Mouse (Mus musculus) megakaryocyte, adult 5-6 weeks (primary cell): ENCODE data around the gene Mrgprb1. TPM values are rescaled to one million over a fixed set of nuclear protein-coding genes. Genes with fewer than 3 reads are reported as not detected.
"Not testable (repeated sequence)": the region's sequence is repeated elsewhere in the genome, so short reads cannot be mapped to it uniquely, and the experiment has no call there.

Source experiments
- ATAC-seq: 2 replicates; pipeline ENCODE4 v1.8.0; 2016; ENCODE audit warnings: mild to moderate bottlenecking, inconsistent platforms; ENCODE audit not compliant: poor library complexity, severe bottlenecking
- total RNA-seq, 2 experiments: library from RNA; stranded (forward) in 1 of 2; stranded (reverse) in 1 of 2; fragments of 153-499, 151-499 nt in 1 of 2; fragments of 221-1000, 200-1000 nt in 1 of 2; gene quantifications; 2 replicates each; pipeline versions ENCODE4 v1.2.3 to v1.2.4; 2015 to 2017

The Mrgprb1 gene
- total RNA-seq (2015) (not detected in 2 replicates), total RNA-seq (2017) (not detected in 2 replicates)

DNA sequence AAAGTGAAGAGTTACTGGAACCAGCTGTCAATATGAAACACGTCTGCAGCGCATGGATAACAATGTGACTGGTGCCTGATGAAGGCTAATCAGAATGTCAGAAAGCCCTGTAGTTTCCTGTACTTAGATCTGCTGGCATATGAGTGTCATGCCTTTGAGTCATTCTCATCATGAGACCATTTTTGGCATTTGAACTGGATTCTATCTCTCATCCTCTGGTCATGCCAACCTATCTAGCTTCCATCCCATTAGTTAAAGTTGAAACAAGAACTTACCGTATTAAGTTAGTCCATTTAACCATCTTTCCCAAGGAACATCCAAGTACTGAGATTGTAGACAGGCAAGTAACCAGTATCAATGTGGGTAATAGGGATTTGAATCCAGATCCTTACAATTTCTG lies at the start of gene Mrgprb1:
Gene Mrgprb1 (minus strand): TSS at position 101 of the 400 bp plus-strand sequence.
- ATAC-seq, result no peak

DNA sequence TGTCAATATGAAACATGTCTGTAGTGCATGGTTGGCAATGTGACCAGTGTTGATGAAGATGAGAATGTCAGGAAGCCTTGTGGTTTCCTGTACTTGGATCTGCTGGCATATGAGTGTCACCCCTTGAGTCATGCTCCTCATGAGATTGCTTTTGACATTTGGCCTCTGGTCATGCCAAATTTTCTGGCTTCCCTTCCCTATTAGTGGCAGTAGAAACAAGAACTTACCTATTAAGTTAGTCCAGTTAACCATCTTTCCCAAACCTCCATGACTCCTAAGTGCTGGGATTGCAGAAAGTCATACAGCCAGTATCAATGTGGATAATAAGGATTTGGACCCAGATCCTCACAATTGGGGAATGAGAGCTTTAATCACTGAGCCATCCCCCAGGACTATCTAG lies 43.1 kb upstream of the Mrgprb1 start, which contains the start of gene Mrgprx2:
Gene Mrgprx2 (minus strand): TSS at position 101 of the 400 bp plus-strand sequence.
- no peak for ATAC-seq

DNA sequence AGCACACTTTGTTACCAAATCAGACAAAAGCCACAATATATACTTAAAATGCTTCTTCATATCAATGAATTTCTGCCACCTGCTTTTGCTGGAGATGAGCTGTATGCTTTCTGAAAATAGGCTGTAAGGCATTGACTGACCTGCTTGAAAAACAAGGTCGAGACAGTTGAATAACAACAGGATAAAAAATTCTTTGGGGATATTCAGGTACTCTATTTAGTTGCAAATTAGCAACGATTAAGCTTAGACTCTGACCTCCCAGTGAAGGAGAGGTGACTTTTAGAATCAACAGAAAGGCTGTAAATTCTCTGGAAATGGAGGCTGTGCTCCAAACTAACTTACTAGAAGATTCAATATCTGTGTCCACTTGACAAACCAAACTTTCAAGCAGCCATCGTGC lies 19.6 kb downstream of the Mrgprb1 start:
- no peak for ATAC-seq

DNA sequence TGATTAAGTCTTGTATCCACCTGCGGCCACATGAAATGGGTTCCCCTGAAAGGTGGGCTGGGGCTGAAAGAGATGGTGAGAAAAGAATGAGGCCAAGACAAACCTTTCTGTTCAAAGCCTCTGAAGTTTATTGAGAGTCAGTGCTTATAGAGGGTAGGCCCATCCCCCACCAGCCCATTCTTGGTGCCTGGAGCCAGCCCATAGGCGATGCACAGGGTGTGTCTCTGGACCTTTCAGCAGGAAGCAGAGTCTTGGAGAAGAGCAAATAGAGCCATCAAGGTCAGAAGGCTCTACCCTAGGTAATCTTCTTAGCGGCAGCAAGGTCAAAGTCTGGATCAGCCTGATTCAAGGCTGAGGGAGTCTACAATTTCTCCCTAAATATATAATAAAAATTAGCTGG lies 20.2 kb downstream of the Mrgprb1 start:
- ATAC-seq, result not testable (repeated sequence)

Other genes with a start within 250 kb of the Mrgprb1 start
- not detected in 2 replicates for gene Mrgprb8, start 67.8 kb downstream of the Mrgprb1 start, total RNA-seq (2015)
- not detected in 2 replicates for gene Mrgprb8, start 67.8 kb downstream of the Mrgprb1 start, total RNA-seq (2017)
- gene Mrgprx2, start 43.0 kb upstream of the Mrgprb1 start, total RNA-seq (2015), result not detected in 2 replicates
- not detected in 2 replicates for gene Mrgprx2, start 43.0 kb upstream of the Mrgprb1 start, total RNA-seq (2017)
- not detected in 2 replicates for gene Mrgprb2, start 101.7 kb upstream of the Mrgprb1 start, total RNA-seq (2015)
- not detected in 2 replicates for gene Mrgprb2, start 101.7 kb upstream of the Mrgprb1 start, total RNA-seq (2017)
- gene Mrgprb3, start 187.5 kb upstream of the Mrgprb1 start, total RNA-seq (2015), result not detected in 2 replicates
- gene Mrgprb3, start 187.5 kb upstream of the Mrgprb1 start, total RNA-seq (2017), result not detected in 2 replicates